Mouse (Mus musculus) liver, embryonic 16.5 days (tissue): ENCODE data around the gene Vdac2. TPM values are rescaled to one million over a fixed set of nuclear protein-coding genes. Genes with fewer than 3 reads are reported as not detected.

ENCODE experiments used
- ATAC-seq: fragments of 200-750 bp; cut with Nextera tagmentation; 2 replicates; pipeline ENCODE4 v1.8.0; 2017; ENCODE audit warnings: low read depth, mild to moderate bottlenecking, moderate number of reproducible peaks, moderate library complexity
- H3K27ac ChIP-seq: fragments of 300-500 bp; sonication (generic); 2 replicates; pipeline ENCODE4 v1.5.1; 2014; ENCODE audit warnings: mild to moderate bottlenecking, low read length
- H3K27me3 ChIP-seq: fragments of 300-500 bp; sonication (generic); 2 replicates; pipeline ENCODE4 v1.6.1; 2014; ENCODE audit warnings: low read depth, low read length, mixed read lengths; ENCODE audit not compliant: control insufficient read depth, insufficient read depth
- H3K36me3 ChIP-seq: fragments of 300-500 bp; sonication (generic); 2 replicates; pipeline ENCODE4 v1.6.1; 2014; ENCODE audit warnings: mild to moderate bottlenecking; ENCODE audit not compliant: control insufficient read depth, insufficient read depth
- H3K4me1 ChIP-seq: fragments of 300-500 bp; sonication (generic); 2 replicates; pipeline ENCODE4 v1.6.1; 2014; ENCODE audit warnings: low read depth, low read length, mixed read lengths; ENCODE audit not compliant: control insufficient read depth
- H3K4me2 ChIP-seq: fragments of 300-500 bp; sonication (generic); 2 replicates; pipeline ENCODE4 v1.6.1; 2014; ENCODE audit warnings: low read depth, low read length, mixed read lengths
- H3K4me3 ChIP-seq: fragments of 300-500 bp; sonication (generic); 2 replicates; pipeline ENCODE4 v1.5.1; 2014; ENCODE audit warnings: low read depth, mild to moderate bottlenecking, low read length
- H3K9ac ChIP-seq: fragments of 300-500 bp; sonication (generic); 2 replicates; pipeline ENCODE4 v1.6.1; 2014; ENCODE audit warnings: low read depth, low read length
- H3K9me3 ChIP-seq: fragments of 300-500 bp; sonication (generic); replicated peaks from 2 replicates; pipeline ENCODE4 v1.6.1; 2016; ENCODE audit warnings: low read length; ENCODE audit not compliant: control insufficient read depth
- WGBS: fragments of 180-500 bp; shearing (Covaris S2); extraction: QIAGEN DNeasy Blood & Tissue Kit; methylation state at CpG from one replicate; pipeline ENCODE4 v1.1.7; 2014; ENCODE audit not compliant: insufficient replicate concordance; 5-methylcytosine and 5-hydroxymethylcytosine counted together
- polyA plus RNA-seq: library from polyadenylated mRNA; unstranded; fragments of >200 nt; fragmentation: Nextera tagmentation; extraction: Ambion mirVana; gene quantifications from 2 replicates; pipeline ENCODE4 v1.2.1, GENCODE M21; 2015

Gene Vdac2
- polyA plus RNA-seq, 1 experiment from 2014 or later = 98.4 TPM

DNA sequence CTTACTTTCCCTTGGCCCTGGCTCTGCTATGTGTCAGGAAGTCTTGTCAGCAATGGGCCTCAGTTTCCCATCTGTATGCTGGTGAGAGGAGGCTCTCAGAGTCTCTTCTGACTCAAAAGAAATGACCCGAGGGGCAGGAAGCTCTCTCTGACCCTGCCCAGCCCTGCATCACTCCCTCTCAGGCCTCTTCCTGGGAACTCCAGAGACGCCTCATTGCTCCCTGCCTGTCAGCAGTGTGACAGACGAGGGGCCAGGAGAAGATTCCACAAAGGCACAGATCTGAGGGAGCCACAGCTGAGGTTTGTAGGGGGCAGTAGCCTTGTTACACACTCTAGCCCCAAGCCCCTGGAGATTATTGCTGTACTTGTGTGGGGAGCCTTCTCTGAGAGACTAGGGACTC lies 30.9 kb downstream of the Vdac2 start:
- no peak overlapping the region for H3K4me2 ChIP-seq
- no peak overlapping the region for H3K9ac ChIP-seq
- H3K36me3 ChIP-seq = no peaks in the 10 kb centered on the region
- no peaks in the 10 kb centered on the region for H3K27me3 ChIP-seq
- H3K9me3 ChIP-seq = no peaks in the 10 kb centered on the region
- 52% methylated on average over 3 of the region's 3 CpGs for WGBS
- no peak overlapping the region for H3K27ac ChIP-seq
- ATAC-seq = no peak
- H3K4me1 ChIP-seq = peaks cover 35% of the 10 kb centered on the region
- no peak overlapping the region for H3K4me3 ChIP-seq

DNA sequence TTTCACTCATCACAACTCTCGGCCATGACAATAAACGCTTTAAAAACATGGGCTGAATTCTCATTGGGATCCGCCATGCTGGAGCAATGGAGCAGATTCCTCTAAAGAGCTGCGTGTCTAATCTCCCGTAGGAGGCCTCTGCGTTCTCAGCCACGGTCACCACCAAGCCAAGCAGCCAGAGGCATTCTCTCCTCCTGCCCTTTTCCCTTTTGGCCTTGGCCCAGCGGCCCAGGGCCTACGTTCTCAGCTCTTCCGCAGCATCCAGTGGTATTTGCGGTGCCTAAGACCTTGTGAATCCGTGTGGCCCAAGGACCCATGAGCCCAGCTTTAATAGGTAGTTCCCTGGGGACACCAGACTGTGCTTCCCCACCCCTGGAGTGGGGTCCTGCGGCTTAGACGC lies 31.8 kb downstream of the Vdac2 start:
- 76% methylated on average over 14 of the region's 14 CpGs for WGBS
- peaks cover 25% of the 10 kb centered on the region for H3K4me1 ChIP-seq
- H3K36me3 ChIP-seq = no peaks in the 10 kb centered on the region
- no peak overlapping the region for H3K4me3 ChIP-seq
- no peak overlapping the region for H3K27ac ChIP-seq
- no peak overlapping the region for H3K9ac ChIP-seq
- H3K9me3 ChIP-seq = no peaks in the 10 kb centered on the region
- no peak overlapping the region for H3K4me2 ChIP-seq
- ATAC-seq = no peak
- H3K27me3 ChIP-seq = no peaks in the 10 kb centered on the region

DNA sequence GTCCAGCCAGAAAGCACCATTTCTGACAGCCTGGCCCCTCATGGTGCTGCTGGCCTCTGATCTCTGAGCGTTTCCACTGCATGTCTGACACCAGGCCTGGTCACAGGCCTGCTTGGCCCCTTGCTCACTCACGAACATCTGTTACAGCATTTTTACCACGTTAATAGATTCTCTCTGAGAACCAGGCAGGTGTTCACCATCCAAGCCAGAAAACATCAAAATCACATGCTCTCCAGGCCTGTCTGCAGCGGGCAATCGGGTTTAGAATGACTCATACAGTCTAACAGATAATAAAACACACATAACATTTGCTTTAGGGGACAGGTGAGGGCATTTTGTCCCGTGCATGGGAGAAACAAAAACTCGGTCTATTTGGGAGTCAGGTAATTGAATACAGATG lies 41.3 kb downstream of the Vdac2 start:
- no peaks in the 10 kb centered on the region for H3K9me3 ChIP-seq
- ATAC-seq = no peak
- H3K27me3 ChIP-seq = no peaks in the 10 kb centered on the region
- no peak overlapping the region for H3K27ac ChIP-seq
- H3K4me1 ChIP-seq = no peaks in the 10 kb centered on the region
- no peak overlapping the region for H3K4me2 ChIP-seq
- no peak overlapping the region for H3K9ac ChIP-seq
- 48% methylated on average over 7 of the region's 7 CpGs for WGBS
- H3K36me3 ChIP-seq = no peaks in the 10 kb centered on the region
- H3K4me3 ChIP-seq = no peak overlapping the region

DNA sequence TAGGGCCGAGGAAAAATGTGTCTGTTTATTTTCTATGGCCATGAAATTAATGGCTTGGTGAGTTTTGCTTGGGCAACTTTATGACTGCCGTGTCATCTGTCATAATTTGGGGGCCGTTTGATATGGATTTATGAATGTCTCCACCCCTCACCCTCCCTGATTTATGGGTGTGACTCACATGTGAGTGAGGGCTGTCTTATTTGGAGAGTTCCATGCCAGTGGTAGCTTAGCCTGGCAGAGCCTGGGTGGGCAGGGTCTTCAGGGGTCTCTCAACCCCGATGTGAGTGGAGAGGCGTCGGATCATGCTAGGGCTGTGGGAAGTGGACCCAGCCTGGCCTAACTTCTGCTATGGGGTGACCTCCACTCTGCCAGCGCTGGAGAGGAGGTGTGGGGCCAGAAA lies 41.8 kb downstream of the Vdac2 start:
- Histone ChIP-seq H3K9ac (no peak overlapping the region), H3K4me3 (no peak overlapping the region), H3K36me3 (no peaks in the 10 kb centered on the region), H3K9me3 (no peaks in the 10 kb centered on the region), H3K27ac (no peak overlapping the region), H3K4me2 (no peak overlapping the region), H3K27me3 (no peaks in the 10 kb centered on the region), H3K4me1 (no peaks in the 10 kb centered on the region)
- 70% methylated on average over 7 of the region's 7 CpGs for WGBS
- no peak for ATAC-seq

DNA sequence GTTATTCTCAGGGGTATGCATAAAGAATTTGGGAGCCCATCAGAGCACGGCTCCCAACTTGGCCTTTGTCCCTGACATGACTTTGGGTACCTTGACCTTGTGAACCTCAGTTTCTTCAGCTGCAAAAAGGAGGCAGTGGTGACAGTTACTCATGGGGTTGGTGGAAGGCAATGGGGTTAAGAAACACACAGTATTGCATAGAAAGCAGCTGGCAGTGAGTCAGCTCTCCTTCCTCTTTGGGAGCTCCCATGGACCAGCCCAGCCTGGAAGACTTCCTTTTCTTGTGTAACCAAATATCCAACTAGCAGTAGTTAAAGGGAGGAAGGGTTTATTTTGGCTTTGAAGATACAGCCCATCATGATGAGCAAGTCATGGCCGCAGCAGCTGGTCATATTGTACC lies 65.4 kb downstream of the Vdac2 start:
- no peaks in the 10 kb centered on the region for H3K36me3 ChIP-seq
- WGBS = 64% methylated on average over 2 of the region's 2 CpGs

DNA sequence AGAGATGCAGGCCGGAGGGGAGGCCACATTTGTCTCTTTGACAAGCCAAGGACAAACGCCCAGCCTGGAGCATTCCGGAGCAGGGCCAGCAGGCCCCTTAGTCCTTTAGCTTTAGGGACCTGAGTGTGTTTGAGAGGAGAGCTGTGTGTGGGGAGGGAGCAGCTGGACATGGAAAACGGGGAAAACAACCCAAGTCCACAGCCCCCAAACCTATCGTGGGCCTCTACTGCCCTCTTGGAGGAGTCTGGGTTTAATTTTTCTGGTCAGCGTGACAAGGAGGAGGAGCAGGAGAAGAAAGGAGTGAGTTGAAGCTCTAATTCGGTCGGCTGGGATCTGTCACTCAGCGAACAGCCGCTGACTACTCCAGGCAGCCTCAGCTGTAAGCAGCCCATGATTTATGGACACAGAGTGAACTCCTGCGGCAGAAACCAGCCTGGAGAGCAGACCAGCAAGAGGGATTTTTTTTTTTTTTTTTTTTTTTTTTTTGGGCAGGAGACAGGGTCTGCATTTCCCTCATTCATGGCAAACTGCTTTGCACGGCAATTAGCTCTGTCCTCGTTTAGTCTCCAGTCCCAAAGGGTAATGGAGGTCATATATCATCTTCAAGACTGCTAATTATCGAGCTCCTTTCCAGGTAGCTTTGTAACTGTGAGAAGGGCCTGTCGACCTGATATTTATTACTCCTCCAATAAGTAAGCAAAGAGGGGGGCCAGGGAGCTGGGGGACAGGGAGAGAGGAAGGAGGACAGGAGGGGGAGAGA lies 66.7 kb downstream of the Vdac2 start:
- Histone ChIP-seq H3K36me3 (no peaks in the 10 kb centered on the region), H3K4me1 (no peaks in the 10 kb centered on the region), H3K9ac (no peak overlapping the region), H3K27ac (no peak overlapping the region), H3K9me3 (no peaks in the 10 kb centered on the region), H3K4me2 (no peak overlapping the region), H3K27me3 (no peaks in the 10 kb centered on the region), H3K4me3 (no peak overlapping the region)
- ATAC-seq = no peak
- 25% methylated on average over 15 of the region's 15 CpGs for WGBS

More for the DNA sequence above, 65.4 kb downstream of the Vdac2 start:
- no peak overlapping the region for H3K9ac ChIP-seq
- no peaks in the 10 kb centered on the region for H3K9me3 ChIP-seq
- no peak for ATAC-seq
- no peak overlapping the region for H3K4me3 ChIP-seq
- no peak overlapping the region for H3K4me2 ChIP-seq
- H3K27me3 ChIP-seq = no peaks in the 10 kb centered on the region
- no peak overlapping the region for H3K27ac ChIP-seq
- H3K4me1 ChIP-seq = no peaks in the 10 kb centered on the region

DNA sequence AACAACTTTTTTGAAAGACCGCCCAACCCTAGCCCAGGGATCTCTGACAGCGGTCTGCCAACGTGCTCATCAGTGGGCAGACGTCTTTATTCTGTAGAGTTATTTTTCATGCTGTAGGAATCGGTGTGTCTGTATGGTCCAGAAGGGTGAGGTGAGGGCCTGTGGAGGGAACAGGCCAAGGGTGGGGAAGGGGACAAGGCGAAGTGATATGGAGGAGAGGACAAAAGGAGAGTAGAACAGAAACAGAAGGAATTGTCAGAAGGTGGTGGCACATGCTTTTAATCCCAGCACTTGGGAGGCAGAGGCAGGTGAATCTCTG lies 67.3 kb downstream of the Vdac2 start:
- H3K9me3 ChIP-seq = no peaks in the 10 kb centered on the region
- ATAC-seq = no peak
- no peak overlapping the region for H3K9ac ChIP-seq
- no peaks in the 10 kb centered on the region for H3K36me3 ChIP-seq
- no peak overlapping the region for H3K4me2 ChIP-seq
- WGBS = 57% methylated on average over 6 of the region's 6 CpGs
- H3K27ac ChIP-seq = no peak overlapping the region
- H3K4me3 ChIP-seq = no peak overlapping the region
- no peaks in the 10 kb centered on the region for H3K27me3 ChIP-seq
- no peaks in the 10 kb centered on the region for H3K4me1 ChIP-seq

Other genes with a start within 250 kb of the Vdac2 start
- gene Dupd1, start 110.7 kb upstream of the Vdac2 start, polyA plus RNA-seq = 0.18 and 0.27 TPM in 2 replicates
- 3.0 and 3.9 TPM in 2 replicates for gene Samd8, start 74.7 kb upstream of the Vdac2 start, polyA plus RNA-seq
- 0.30 TPM in 1 of 2 replicates, not detected in the other for gene Dusp13, start 74.1 kb upstream of the Vdac2 start, polyA plus RNA-seq
- 15.8 and 18.4 TPM in 2 replicates for gene Comtd1, start 23.7 kb downstream of the Vdac2 start, polyA plus RNA-seq
- gene Zfp503, start 164.4 kb downstream of the Vdac2 start, polyA plus RNA-seq = 0.49 and 0.61 TPM in 2 replicates
- 0.46 TPM in 2 replicates for gene Lrmda, start 194.5 kb downstream of the Vdac2 start, polyA plus RNA-seq